Mouse (Mus musculus) brain, embryonic 14.5 days (tissue): ENCODE data around the gene Pafah1b1.

Experiments used
- CTCF ChIP-seq: fragments of 200-500 bp; IDR thresholded peaks from 2 replicates; pipeline ENCODE4 v1.5.1; 2012; ENCODE audit warnings: inconsistent platforms, mild to moderate bottlenecking, moderate library complexity, borderline replicate concordance; ENCODE audit not compliant: insufficient read depth, insufficient read length; ENCODE audit errors: extremely low read depth
- POLR2A ChIP-seq: fragments of 200-500 bp; IDR thresholded peaks from 2 replicates; pipeline ENCODE4 v1.6.1; 2012; ENCODE audit warnings: mild to moderate bottlenecking, inconsistent platforms, borderline replicate concordance; ENCODE audit not compliant: poor library complexity, insufficient read depth, insufficient read length, severe bottlenecking; ENCODE audit errors: extremely low read depth

- TF ChIP-seq POLR2A (no peak), CTCF (no peak)
Observed at GRCm38 (mm10) chr11:74737861-74738260, 13.4 kb upstream of the Pafah1b1 start.
